Mouse (Mus musculus) erythroblast, adult 5-6 weeks (primary cell): ENCODE results near the gene Sh3rf1. TPM values are rescaled to one million over a fixed set of nuclear protein-coding genes. Genes with fewer than 3 reads are reported as not detected.

Experiments used
- ATAC-seq: replicated peaks from 2 replicates; pipeline ENCODE4 v1.8.0; 2016; ENCODE audit warnings: moderate number of reproducible peaks, mild to moderate bottlenecking, moderate TSS enrichment, inconsistent platforms; ENCODE audit not compliant: poor library complexity, low FRiP score, severe bottlenecking
- total RNA-seq, 2 experiments: library from RNA; stranded (forward) in 1 of 2; stranded (reverse) in 1 of 2; fragments of 150-400 nt in 1 of 2; fragments of 200-764, 138-1000 nt in 1 of 2; gene quantifications; 2 replicates each; pipeline versions ENCODE4 v1.2.3 to v1.2.4; 2015 to 2017; ENCODE audit warnings: low replicate concordance in 2 of 2

The Sh3rf1 gene
- total RNA-seq, 2 experiments from 2014 or later = 0.19 to 0.43 TPM

DNA sequence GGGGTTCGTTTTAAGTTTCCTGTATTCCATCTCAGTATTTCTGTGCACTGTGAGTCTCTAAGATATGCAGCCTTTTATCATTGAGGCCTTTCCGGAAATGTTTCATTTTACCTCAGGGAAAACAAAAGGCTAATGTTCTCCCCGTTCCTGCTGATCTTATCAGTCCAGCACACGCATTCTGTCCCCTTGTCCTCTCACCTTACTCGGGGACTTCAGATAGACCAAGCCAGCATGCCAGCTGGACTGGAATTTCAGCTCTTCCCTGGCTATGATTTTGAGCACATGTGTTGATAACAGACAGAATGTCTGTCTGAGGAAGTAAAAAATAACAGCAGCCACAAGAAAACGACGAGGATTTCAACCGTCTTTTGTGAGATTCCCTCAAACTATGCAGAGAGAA is 124.8 kb downstream of the Sh3rf1 start:
- no peak for ATAC-seq

DNA sequence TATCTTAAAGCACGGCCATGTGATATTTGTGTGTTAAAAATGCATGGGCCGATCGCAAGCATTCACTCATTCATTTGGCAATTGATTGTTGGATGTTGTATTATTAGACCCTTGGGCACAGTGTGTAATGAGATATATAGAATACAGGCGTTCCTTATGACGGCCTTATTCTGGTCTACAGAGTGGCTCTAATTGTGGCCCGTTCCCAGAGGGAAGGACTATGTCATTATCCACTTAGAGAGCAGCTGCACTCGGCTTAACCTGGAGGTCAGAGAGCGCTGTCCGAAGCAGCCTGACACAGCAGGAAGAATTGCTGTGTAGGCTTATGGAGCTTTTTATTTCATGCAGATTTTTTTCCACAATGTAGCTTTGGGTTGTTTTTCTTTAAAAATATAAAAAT is 126.8 kb downstream of the Sh3rf1 start:
- ATAC-seq = no peak

DNA sequence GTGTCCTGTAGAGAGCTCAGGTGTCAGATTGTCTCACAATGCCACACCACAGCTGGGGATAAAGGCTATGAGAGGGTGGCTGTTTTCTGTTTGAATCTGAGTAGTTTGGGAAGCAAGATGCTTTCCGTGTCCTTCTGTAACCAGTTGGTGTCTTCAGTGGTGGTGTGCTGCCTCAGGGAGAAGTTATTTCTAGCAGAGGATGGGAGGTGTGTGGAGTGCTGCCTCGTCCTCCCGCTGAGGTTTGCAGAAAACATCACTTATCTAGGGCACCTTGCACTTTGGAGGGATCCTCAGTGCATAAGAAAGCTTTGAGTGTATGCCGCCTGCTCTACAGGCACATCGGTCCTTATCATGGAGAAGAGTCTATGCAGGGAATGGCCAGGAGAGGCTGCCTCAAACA is 128.0 kb downstream of the Sh3rf1 start:
- ATAC-seq = no peak

DNA sequence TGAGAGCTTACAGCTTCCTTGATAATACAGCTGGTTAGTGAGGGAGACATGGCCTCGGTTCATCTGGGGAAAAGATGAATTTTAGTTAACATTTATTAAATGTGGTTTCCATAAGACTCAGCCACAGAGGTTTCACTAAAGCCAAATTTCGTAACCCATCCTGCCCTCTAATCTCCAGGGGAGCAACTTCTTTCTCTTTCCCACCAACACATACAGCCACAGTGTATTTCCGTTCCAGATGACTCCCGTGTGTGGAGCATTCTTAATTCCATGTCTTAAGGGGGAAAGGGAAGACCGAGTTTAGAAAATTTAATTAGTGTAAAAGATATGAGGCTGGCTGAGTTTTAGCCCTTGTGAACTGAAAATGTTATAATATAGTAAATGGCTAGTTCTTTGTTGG is 131.8 kb downstream of the Sh3rf1 start:
- ATAC-seq = no peak

DNA sequence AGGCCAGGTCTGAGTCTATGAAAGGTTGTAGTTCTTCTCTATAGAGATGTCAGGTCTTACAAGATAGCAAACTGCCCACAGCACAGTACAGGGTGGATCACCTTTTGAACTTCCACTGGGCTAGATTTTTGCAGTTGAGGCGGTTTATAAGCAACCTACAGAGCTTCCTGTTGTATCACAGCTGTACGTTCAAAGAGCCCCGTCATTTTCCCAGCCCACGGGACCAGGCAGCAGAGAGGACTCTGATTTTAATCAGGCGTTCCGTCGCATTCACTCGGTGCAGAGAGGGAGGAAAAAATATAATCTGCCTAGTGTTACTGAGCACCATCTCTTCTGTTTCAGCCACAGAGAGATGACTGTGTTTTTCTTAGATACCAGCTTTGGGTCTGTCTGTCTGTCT is 135.3 kb downstream of the Sh3rf1 start:
- ATAC-seq = no peak

DNA sequence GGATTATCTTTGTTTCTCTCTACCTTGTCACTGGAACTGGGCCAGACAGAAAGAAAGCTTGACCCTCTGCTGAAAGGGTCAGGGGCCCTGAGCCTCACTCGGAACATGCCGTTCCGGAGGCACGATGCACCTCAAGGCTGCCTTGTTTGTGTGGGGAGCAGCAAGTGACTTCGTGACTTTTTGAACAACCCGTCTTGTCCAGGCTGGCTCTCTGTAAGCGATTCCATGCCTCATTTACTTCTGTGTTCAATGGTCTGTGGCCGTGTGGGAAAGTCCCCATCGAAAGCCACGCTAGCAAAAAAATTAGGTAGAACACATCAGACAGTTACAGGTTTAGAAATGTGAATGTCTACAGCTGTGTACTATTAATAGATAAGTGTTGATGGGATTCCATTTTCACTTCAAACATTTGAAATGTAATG is 136.2 kb downstream of the Sh3rf1 start:
- no peak for ATAC-seq

DNA sequence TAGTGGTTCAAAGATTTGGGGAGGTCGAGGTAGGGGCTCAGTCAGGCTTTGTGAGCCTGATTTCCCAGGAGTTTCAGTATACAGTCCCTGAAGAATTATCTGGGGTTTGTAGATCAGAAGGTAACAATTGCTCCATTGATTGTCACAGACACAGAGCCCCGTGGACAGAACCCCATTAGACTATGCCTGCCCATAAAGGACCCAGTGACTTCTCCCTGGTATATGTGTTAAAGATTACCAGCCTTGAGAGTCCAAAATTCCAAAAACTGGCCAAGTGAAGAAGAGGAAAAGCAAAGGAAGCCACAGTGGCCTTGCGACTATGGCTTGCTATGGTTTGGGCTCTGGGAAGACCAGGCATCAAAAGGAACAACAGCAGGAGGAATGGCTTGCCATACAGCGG is 136.7 kb downstream of the Sh3rf1 start:
- ATAC-seq = no peak

DNA sequence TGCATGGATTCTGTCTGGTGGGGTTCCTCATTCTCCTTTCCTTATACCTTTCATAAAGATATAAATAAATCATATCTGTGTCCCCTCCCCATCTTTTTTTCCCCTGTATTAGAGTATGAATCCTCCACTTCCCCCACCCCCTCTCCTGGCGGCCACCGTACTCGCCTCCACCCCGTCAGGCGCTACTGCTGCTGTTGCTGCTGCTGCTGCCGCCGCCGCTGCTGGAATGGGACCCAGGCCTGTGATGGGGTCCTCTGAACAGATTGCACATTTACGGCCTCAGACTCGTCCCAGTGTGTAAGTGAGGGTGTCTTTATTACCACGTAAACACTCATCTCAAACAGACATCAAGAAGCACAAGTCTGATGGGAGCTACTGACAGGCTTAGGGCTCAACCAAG is 137.8 kb downstream of the Sh3rf1 start:
- no peak for ATAC-seq

DNA sequence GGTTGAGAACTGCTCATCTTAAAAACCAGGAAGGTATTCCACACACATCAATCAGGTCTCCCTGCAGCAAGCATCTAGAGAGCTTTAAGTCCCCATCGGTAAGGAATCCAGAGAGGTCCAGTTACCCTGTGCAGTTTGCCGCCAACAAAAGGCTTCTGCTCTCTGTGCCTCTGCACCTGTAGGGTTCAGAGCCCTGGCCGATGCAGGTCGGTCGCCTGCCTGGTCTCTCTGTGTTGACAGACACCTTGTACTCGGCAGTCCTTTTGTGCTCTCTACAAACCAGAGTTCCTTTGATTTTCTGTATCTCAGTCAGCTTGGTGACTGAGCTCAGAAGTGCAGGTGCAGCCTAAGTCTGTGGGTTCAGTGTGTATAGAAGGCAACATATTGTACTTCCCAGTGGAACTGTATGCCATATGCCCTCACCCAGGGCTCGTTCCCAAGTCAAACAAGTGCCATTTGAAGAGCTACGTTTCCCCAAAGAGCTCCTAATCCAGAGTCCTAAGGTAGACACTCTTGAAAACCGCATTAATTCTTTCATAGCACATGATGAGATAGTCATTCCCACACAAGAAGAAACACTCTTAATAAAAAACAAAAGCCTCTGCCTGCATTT is 138.7 kb downstream of the Sh3rf1 start:
- no peak for ATAC-seq

DNA sequence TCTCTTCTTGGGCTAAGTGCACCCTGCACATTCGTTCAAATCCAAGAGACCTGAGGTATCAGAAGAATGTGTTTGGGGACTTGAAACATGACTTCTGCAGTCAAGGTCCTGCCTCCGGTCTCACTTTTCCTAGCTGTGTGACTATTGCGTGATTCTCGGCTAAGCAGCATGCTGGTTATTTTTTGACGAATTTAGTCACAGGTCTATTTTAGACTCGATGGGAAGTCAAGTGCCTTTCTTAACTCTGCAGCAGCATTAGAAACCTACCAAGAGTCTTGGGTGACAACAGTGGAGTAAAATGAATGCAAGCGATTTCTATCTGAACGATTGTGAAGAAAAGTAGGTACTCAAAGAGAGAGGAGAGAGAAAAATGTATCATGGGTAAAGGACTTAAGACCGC is 149.6 kb downstream of the Sh3rf1 start:
- no peak for ATAC-seq

DNA sequence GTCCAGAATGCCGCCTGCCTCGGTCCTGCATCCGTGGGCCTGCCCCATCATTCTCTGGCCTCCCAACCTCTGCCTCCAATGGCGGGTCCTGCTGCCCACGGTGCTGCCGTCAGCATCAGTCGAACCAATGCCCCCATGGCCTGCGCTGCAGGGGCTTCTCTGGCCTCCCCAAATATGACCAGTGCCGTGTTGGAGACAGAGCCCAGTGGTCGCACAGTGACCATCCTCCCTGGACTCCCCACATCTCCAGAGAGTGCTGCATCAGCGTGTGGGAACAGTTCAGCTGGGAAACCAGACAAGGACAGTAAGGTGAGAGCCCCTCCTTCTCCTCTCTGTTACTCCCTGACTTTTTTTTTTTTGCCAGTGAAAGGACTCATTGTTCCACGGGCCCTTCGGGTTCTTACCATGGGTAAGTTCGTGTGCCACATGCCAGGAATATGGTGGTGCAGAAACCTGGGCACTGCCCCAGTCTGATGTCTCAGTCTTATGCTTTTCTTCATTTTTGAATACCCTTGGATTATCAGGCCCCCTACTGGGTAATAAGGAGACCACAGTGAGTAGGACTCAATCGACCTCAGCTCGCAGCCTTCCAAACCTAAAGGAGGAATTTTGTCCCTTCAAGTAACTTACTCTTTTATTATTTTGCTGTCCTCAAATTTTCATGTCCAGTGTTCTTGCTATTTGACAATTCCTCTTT is 150.5 kb downstream of the Sh3rf1 start:
- ATAC-seq = no peak

DNA sequence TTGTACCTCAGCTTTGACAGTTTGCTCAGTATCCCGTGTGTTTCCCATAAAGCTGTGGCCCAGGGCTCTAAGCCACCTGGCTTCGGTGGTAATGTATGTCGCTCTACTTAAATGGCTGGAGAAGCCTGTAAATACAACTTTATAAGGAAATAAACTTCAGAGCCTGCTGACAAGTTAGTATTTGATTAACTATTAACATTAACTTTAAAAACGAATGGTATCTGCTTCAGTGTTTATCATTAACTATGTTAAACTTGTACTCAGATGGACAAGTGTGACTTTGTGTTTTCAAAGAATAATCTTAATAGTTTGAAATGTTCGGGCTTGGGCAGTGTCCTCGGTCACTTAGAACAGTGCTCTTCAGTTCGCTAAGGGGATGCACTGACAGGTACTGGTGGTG is 151.5 kb downstream of the Sh3rf1 start:
- ATAC-seq = no peak

DNA sequence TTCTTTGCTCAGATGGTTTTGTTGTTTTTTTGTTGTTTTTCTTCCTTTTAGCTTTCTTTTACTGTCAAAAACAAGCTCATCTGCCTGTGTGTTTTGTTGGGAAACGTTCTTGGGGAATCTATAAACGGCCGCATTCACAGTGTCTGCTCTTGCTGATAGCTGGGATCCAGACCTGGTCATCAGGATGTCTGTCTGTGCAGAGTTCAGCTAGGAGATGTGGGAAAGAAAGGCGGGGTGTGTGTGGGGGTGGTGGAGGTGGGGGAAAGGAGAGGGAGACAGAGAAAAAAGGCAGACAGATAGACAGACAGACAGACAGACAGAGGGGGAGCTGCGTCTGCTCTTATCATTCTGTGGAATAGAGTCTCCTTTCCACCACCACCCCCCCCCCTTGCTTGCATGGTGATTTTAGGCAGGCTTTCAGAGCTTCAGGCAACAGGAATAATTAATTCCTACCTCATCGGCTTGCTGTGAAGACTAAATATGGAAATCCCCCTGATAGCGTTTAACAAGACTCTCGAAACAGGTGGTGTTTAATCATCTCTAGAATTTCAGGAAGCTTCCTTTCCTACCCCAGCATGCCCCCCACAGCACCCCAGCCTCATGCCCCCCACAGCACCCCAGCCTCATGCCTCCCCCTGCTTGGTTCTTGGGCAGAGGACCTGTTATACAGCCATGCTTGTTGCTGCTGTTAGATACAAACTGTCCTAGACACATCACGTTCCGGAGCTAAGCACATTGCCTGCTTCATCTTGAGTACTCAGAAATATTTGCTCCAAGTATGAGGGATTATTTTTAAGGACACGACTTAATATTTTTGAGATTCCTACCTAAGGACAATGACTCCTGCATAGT is 155.4 kb downstream of the Sh3rf1 start:
- no peak for ATAC-seq

DNA sequence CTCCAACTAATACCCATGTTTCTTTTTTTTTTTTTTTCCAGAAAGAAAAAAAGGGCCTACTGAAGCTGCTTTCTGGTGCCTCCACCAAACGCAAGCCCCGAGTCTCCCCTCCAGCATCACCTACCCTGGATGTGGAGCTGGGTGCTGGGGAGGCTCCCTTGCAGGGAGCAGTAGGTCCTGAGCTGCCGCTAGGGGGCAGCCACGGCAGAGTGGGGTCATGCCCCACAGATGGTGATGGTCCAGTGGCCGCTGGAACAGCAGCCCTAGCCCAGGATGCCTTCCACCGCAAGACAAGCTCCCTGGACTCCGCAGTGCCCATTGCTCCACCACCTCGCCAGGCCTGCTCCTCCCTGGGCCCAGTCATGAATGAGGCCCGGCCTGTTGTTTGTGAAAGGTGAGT is 160.9 kb downstream of the Sh3rf1 start:
- ATAC-seq = no peak

DNA sequence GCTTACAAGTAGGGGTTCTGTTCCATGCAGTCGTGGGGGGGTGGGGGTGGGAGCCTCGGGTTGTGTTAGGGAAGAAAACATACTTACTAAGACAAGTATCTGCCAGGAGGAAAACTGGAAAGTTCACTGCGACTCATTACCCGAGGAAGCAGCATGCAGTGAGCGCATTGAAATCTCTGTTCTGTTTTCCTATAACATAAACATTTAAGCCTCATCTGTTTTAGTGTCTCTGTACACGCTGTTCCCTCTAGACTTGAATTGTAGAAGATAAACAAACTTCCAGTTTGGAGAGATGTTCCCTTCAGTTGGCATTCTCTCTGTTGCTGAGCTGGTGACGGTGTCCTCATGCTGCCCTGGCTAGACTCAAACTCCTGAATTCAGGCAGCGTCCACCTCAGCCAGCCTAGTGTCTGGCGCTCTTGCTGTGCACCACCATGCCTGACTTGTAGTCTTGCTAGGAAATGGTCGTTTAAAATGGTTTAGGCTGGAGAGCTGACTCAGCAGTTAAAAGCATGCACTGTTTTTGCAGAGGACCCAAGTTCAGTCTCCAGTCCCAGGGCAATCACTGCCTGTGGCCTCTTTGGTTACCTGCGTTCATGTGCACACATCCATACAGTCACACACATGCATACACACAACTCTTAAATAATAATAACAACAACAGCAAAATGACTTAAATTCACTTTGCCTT is 162.0 kb downstream of the Sh3rf1 start:
- ATAC-seq = no peak

DNA sequence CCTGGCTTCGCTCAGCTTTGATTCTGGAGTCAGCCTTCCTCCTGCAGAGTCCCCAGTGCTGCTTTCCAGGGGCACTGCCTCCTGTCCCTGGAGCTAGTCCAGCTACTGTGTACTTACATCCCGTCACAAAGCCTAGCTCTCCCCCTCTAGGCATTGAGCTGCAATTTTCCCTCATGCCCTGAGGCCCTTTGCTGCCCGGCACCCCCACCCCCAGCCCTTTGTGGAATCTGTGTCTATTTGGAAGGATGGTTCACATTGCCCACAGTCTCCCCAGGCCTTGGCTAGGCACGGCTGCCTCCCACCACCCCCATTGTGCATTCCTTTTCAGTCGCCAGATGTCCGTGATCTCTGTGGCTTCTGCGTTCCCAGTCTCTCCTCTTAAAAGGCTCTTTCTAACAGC is 163.0 kb downstream of the Sh3rf1 start:
- ATAC-seq = no peak

DNA sequence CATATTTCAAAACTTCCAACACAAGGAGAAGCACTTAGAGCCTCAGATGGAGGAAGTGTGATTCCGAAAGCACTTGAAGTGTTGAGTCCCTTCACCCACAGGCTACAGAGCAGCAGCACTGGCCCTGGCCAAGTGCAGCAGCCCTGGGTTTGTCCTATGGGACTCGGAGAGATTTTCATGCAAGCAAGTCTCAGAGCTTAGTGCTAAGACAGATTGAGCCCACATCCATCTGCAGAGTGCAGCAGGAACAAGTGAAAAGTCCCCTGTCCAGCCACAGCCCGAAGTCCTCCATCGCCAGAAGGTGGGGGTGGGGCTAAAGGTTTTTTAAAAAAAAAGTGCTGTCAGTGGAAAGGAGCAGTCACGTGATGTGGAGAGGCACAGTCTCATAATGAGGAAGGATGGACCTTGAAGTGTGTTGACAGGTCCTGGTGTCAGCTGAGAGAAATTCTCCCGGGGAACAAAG is 163.9 kb downstream of the Sh3rf1 start:
- no peak for ATAC-seq

DNA sequence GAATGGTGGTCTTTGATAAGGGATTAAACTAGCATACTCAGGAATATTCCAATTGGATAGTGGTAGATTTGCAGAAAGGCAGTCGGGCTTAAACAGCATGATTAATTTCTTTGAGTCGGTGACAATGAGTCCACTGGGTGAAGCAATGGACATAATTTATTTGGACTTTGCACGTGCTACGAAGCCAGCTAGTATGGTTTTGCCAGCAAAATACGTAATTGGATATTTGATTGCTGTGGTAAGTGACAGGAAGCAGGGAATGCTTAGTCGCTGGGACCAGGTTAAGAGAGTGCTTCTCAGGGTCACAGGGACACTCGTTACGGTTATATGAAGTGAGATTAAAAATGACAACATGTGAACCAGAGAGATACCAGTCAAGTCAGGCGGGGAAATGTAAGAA is 164.7 kb downstream of the Sh3rf1 start:
- no peak for ATAC-seq

DNA sequence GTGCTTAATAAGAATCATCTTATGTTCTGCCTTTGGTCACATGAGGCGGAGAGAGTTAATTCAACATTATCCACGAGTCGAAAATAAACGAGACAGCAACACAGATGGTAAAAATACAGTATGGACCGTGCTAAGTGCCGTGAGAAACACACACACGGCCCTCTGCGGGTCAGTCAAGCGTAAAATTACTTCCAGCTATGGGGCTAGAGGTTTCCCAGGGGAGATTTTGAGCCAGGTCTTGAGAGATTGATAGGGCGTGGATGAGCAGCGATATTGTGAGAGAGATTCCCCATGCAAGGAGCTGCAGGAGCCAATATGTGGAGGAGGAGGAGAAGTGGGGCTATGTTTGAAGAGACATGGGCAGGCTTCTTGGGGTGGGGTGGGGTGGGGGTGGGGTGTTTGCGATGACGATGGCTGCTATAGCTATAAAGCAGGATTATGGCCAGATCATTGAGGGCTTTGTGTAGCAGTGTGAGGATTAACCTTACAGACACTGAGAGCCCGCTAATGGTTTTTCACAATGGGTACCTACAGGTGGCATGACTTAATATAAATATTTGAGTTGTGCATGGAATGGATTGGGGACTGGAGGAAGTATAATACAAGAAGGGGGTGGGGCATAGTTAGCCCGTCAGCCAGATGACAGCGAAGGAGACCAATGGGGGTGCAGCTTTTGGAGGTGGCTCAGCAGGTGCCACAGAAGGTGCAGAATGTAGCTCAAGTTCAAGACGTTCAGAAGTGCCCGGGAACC is 166.8 kb downstream of the Sh3rf1 start:
- no peak for ATAC-seq

DNA sequence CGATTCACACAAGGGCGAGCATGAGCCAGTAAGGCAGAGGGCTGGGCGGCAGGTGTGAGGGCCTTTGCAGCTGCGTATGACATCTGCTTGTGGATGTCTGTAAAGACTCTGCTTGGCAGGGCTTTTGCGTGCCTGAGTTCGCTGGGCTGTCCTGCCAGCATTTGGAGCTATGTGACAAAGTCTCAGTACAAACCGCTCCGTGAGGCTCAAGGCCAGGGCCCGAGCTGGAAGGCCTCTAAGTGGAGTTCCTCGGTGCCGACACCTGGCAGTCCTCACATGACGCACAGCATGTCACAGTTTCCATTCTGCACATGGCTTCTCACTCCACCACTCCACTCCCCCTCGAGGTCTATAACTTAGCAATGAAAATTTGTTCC is 167.4 kb downstream of the Sh3rf1 start:
- no peak for ATAC-seq
